Mouse (Mus musculus) intestine, postnatal 0 days (tissue): ENCODE measurements around the gene Canx. TPM values are rescaled to one million over a fixed set of nuclear protein-coding genes. Genes with fewer than 3 reads are reported as not detected.

Source experiments
- ATAC-seq: fragments of 200-750 bp; cut with Nextera tagmentation; 2 replicates; pipeline ENCODE4 v1.8.0; 2017; ENCODE audit warnings: mild to moderate bottlenecking, moderate TSS enrichment, moderate library complexity
- H3K27ac ChIP-seq: fragments of 300-500 bp; sonication (generic); 2 replicates; pipeline ENCODE4 v1.5.1; 2014; ENCODE audit warnings: mild to moderate bottlenecking, low read depth, low read length, moderate library complexity
- H3K27me3 ChIP-seq: fragments of 300-500 bp; sonication (generic); replicated peaks from 2 replicates; pipeline ENCODE4 v1.6.1; 2014; ENCODE audit warnings: low read length, mixed read lengths; ENCODE audit not compliant: control insufficient read depth, insufficient read depth
- H3K36me3 ChIP-seq: fragments of 300-500 bp; sonication (generic); 2 replicates; pipeline ENCODE4 v1.6.1; 2014; ENCODE audit warnings: mild to moderate bottlenecking, moderate library complexity; ENCODE audit not compliant: control insufficient read depth, insufficient read depth
- H3K4me1 ChIP-seq: fragments of 300-500 bp; sonication (generic); replicated peaks from 2 replicates; pipeline ENCODE4 v1.6.1; 2014; ENCODE audit warnings: antibody characterized with exemption, low read length, mixed read lengths; ENCODE audit not compliant: control insufficient read depth, insufficient read depth
- H3K4me2 ChIP-seq: fragments of 300-500 bp; sonication (generic); replicated peaks from 2 replicates; pipeline ENCODE4 v1.6.1; 2014; ENCODE audit warnings: low read depth, mild to moderate bottlenecking, moderate library complexity
- H3K4me3 ChIP-seq: fragments of 300-500 bp; sonication (generic); 2 replicates; pipeline ENCODE4 v1.5.1; 2014; ENCODE audit warnings: low read depth, low read length
- H3K9ac ChIP-seq: fragments of 300-500 bp; sonication (generic); 2 replicates; pipeline ENCODE4 v1.6.1; 2014; ENCODE audit warnings: mild to moderate bottlenecking, low read depth, low read length
- H3K9me3 ChIP-seq: fragments of 300-500 bp; sonication (generic); 2 replicates; pipeline ENCODE4 v1.6.1; 2016; ENCODE audit warnings: mixed run types; ENCODE audit not compliant: control insufficient read depth
- CTCF ChIP-seq: sonication (generic); IDR thresholded peaks from 2 replicates; pipeline ENCODE4 v1.5.1; 2016; ENCODE audit warnings: low read depth, mild to moderate bottlenecking, control low read depth, antibody characterized with exemption, moderate library complexity
- WGBS: fragments of 180-500 bp; shearing (Covaris S2); extraction: QIAGEN DNeasy Blood & Tissue Kit; methylation state at CpG from one replicate; pipeline ENCODE4 v1.1.7; 2014; 5-methylcytosine and 5-hydroxymethylcytosine counted together
- polyA plus RNA-seq: library from polyadenylated mRNA; unstranded; fragments of >200 nt; fragmentation: Nextera tagmentation; extraction: Ambion mirVana; gene quantifications from 2 replicates; pipeline ENCODE4 v1.2.1, GENCODE M21; 2015

The Canx gene
- polyA plus RNA-seq, 1 experiment from 2014 or later = 181 TPM

DNA sequence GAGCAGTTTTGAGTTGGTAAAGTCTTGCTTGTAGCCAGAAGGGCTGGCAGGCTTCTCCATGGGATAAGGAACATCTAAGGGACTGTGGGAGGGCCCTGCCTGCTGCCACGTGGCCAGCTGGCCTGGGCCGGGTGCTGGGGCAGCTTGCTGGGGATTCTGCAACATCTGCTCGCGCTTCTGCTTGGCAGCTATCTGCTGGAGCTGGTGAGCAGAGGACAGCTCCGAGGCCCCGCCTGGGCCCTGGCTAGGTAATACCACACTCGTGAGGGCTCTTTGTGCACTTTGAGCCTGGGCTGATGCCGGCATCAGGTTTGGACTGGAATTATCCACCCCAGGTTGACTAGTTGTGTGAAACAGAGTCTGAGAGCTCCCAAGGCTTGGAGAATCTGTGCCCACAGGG, 59.5 kb downstream of the Canx start:
- H3K9ac ChIP-seq = no peak overlapping the region
- WGBS = 59% methylated on average over 8 of the region's 8 CpGs
- peak; percentile 44; the same call in 1 of the 2 replicates for ATAC-seq
- no peak overlapping the region for H3K4me3 ChIP-seq
- peaks cover 47% of the 10 kb centered on the region for H3K36me3 ChIP-seq
- no peak for TF ChIP-seq CTCF
- no peaks in the 10 kb centered on the region for H3K9me3 ChIP-seq
- H3K27ac ChIP-seq = peak overlapping the region; percentile 10; the same call in 1 of the 2 replicates
- H3K27me3 ChIP-seq = no peaks in the 10 kb centered on the region
- H3K4me1 ChIP-seq = no peaks in the 10 kb centered on the region
- no peak overlapping the region for H3K4me2 ChIP-seq

- no peak overlapping the region for H3K4me2 ChIP-seq
- TF ChIP-seq CTCF = no peak
- 87% methylated on average over 3 of the region's 3 CpGs for WGBS
- no peaks in the 10 kb centered on the region for H3K27me3 ChIP-seq
- no peak for ATAC-seq
- H3K4me3 ChIP-seq = no peak overlapping the region
- H3K4me1 ChIP-seq = no peaks in the 10 kb centered on the region
- H3K9ac ChIP-seq = no peak overlapping the region
- H3K36me3 ChIP-seq = peaks cover 73% of the 10 kb centered on the region
- H3K27ac ChIP-seq = 0 out of 2 replicates have a peak overlapping the region, but pooled peaks have one; percentile 17
- H3K9me3 ChIP-seq = no peaks in the 10 kb centered on the region
These were observed 62.3 kb downstream of the Canx start for GRCm38 (mm10) chr11:50263198-50263597.

- Histone ChIP-seq H3K4me2 (no peak overlapping the region), H3K27me3 (no peaks in the 10 kb centered on the region), H3K36me3 (peaks cover 78% of the 10 kb centered on the region), H3K9me3 (no peaks in the 10 kb centered on the region), H3K4me3 (no peak overlapping the region), H3K9ac (no peak overlapping the region), H3K27ac (no peak overlapping the region), H3K4me1 (no peaks in the 10 kb centered on the region)
- TF ChIP-seq CTCF = peak; percentile 63
- WGBS = 88% methylated on average over 4 of the region's 4 CpGs
- no peak for ATAC-seq
These were observed 63.5 kb downstream of the Canx start for GRCm38 (mm10) chr11:50262020-50262419.

- TF ChIP-seq CTCF = no peak
- WGBS = 75% methylated on average over 7 of the region's 7 CpGs
- H3K36me3 ChIP-seq = peaks cover 64% of the 10 kb centered on the region
- H3K27ac ChIP-seq = no peak overlapping the region
- H3K9me3 ChIP-seq = no peaks in the 10 kb centered on the region
- no peak overlapping the region for H3K4me3 ChIP-seq
- H3K4me2 ChIP-seq = no peak overlapping the region
- ATAC-seq = no peak
- no peaks in the 10 kb centered on the region for H3K4me1 ChIP-seq
- no peaks in the 10 kb centered on the region for H3K27me3 ChIP-seq
- H3K9ac ChIP-seq = no peak overlapping the region
These were observed 67.2 kb downstream of the Canx start for GRCm38 (mm10) chr11:50258310-50258709.

- H3K27me3 ChIP-seq = no peaks in the 10 kb centered on the region
- no peak for TF ChIP-seq CTCF
- H3K9me3 ChIP-seq = no peaks in the 10 kb centered on the region
- no peak overlapping the region for H3K27ac ChIP-seq
- H3K4me2 ChIP-seq = no peak overlapping the region
- ATAC-seq = no peak
- no peak overlapping the region for H3K4me3 ChIP-seq
- no peak overlapping the region for H3K9ac ChIP-seq
- 77% methylated on average over 7 of the region's 7 CpGs for WGBS
- H3K4me1 ChIP-seq = no peaks in the 10 kb centered on the region
- H3K36me3 ChIP-seq = peaks cover 50% of the 10 kb centered on the region
These were observed 68.9 kb downstream of the Canx start for GRCm38 (mm10) chr11:50256615-50257014.

DNA sequence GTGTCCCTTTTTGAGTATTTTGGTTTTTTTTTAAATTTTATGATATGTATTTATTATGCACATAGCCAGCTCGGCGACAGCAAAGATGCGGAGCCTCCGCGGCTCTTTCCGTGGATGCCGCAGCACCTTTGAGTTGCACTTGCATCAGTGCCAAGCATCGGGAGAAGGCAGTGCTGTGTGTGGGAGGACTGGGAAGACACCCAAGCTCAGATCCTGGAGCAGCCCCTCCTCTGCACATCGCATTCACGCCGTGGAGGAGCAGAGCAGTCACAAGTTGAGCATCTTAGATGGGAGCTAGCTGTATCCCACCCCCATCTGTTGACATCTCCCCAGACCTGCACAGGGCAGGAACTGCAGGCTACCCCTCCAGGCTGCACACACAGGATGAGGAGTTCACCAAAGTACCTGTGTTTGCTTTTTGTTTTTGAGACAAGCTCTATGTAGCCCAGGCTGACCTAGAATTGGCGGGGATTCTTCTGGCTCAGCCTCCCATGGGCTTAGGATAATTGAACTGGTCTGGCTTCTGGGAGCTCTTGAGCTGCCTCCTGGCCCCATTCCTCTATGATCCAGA, 71.4 kb downstream of the Canx start:
- no peak for ATAC-seq
- Histone ChIP-seq H3K4me1 (no peaks in the 10 kb centered on the region), H3K27me3 (no peaks in the 10 kb centered on the region), H3K36me3 (peaks cover 25% of the 10 kb centered on the region), H3K27ac (no peak overlapping the region), H3K4me3 (no peak overlapping the region), H3K4me2 (no peak overlapping the region), H3K9ac (no peak overlapping the region), H3K9me3 (no peaks in the 10 kb centered on the region)
- TF ChIP-seq CTCF = no peak
- 77% methylated on average over 12 of the region's 12 CpGs for WGBS

DNA sequence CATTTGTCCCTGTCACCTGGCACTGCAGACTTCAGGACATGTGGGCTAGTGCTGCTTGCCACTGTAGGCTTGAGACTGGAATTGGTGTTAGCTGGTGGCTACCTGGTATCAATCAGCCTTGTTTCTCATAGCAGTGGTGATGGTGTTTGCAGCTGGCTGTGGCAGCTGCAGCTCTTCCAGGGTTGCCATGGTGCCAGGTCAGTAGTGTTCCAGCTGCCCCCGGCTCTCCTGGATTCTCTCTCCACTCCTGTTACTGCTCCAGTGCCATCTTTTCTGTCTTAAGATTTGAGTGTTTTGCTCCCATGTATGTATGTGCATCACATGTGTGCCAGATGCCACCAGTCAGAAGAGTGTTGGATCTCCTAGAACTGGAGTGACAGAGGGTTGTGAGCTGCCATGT, 72.1 kb downstream of the Canx start:
- Histone ChIP-seq H3K9ac (no peak overlapping the region), H3K27me3 (no peaks in the 10 kb centered on the region), H3K36me3 (peaks cover 18% of the 10 kb centered on the region), H3K4me2 (no peak overlapping the region), H3K4me3 (no peak overlapping the region), H3K27ac (no peak overlapping the region), H3K4me1 (no peaks in the 10 kb centered on the region), H3K9me3 (no peaks in the 10 kb centered on the region)
- TF ChIP-seq CTCF = no peak
- WGBS = 31% methylated on average over 1 of the region's 1 CpGs
- no peak for ATAC-seq
